Mouse (Mus musculus) Patski (cell line): ENCODE measurements around the gene Ammecr1. TPM values are rescaled to one million over a fixed set of nuclear protein-coding genes. Genes with fewer than 3 reads are reported as not detected.

Experiments
- ATAC-seq: fragments of 100-300 bp; one replicate; pipeline ENCODE4 v1.8.0; 2021
- CTCF ChIA-PET: fragments of 350-600 bp; sonication (Branson Sonifier 250); formaldehyde crosslinking; loops from one replicate; lab custom pipeline; 2022; ENCODE audit warnings: inconsistent platforms; lab: Charles Lee
- POLR2A ChIA-PET: fragments of 350-600 bp; sonication (Branson Sonifier 250); formaldehyde crosslinking; loops from one replicate; lab custom pipeline; 2022; ENCODE audit warnings: antibody characterized with exemption, inconsistent platforms; lab: Charles Lee
- DNase-seq: peaks from one replicate; pipeline ENCODE4 v3.0.0-alpha.2; 2011; ENCODE audit warnings: low read depth, low spot score
- H3K27me3 ChIP-seq: fragments of 371-371 bp; one replicate; pipeline ENCODE4 v1.5.1; 2021
- CTCF ChIP-seq: fragments of 100-300 bp; IDR thresholded peaks from one replicate; pipeline ENCODE4 v1.5.1; 2021
- in situ Hi-C: fragments of 300-500 bp; cut with MboI; formaldehyde crosslinking; loops from 3 replicates; pipeline ENCODE4 v1.11.1; 2018; ENCODE audit warnings: low pct_unique_long_range_greater_than_20kb, mixed read lengths
- polyA plus RNA-seq: library from polyadenylated mRNA; unstranded; gene quantifications from one replicate; pipeline ENCODE4 v1.2.3, GENCODE M21; 2021

Gene Ammecr1
- polyA plus RNA-seq, 1 experiment from 2014 or later: 12.6 TPM

DNA sequence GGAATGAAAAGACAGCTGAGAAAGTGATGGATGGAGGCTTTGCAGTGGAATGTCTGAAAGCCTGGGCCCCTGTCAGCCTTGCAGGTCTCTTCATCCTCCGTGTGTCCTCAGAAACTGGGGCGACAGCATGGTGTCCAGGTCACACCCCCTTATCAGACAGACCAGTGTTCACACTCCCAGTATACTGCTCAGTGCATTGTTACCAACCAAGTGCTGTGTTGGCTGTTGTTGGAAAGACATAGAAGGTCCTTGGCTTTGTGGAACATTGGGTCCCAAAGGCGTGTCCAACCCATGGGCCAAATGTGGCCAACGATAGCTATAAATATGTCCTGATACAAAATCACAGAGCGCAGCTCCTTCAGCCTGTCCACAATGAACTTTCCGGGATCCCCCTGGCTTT is 136.0 kb downstream of the Ammecr1 start:
- ChIA-PET CTCF (interaction anchor here (1.2 kb wide), 1 partner anchor 9 kb away, joined by 3 read pairs; no protein-coding TSS in a partner anchor), POLR2A (no interaction called here)
- peaks cover 4% of the 10 kb centered on the region for H3K27me3 ChIP-seq
- no peak for TF ChIP-seq CTCF
- DNase-seq (no peak), ATAC-seq (no peak)
- in situ Hi-C loops: no loop called here

DNA sequence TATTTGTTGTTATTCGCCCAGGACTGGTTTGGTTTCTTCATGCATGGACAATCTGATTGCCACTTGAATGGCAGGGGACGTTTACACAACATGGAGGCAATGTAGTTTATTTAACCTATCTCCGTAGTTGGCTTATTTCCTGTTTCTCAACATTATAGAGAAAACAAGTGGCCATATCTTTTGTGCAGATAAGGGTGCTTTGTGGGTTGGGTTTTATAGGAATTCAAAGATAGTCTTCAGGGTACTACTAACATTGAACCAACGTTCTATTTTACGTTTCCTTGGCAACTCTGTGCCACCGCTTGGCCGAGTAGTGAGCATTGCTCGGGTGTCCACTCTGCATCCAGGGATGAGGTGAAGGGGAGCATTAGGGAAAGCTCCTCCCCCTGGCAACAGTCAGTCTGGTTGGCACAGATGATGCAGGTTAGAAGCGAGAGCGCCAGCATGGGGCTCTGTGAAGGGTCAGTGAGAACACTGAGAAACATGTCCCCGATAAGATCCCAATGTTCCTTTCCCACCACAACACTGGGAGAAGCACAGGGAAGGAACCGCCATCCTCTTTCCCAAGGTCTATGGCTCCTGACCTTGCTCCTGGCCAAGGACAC is 136.6 kb downstream of the Ammecr1 start:
- TF ChIP-seq CTCF: no peak
- in situ Hi-C loops: loop anchor here (10.0 kb wide), 2 partner anchors 125 to 615 kb away; no protein-coding TSS in a partner anchor
- CTCF ChIA-PET: interaction anchor here (1.2 kb wide), 1 partner anchor 8 kb away, joined by 3 read pairs; no protein-coding TSS in a partner anchor
- ATAC-seq (no peak), DNase-seq (no peak)
- peaks cover 4% of the 10 kb centered on the region for H3K27me3 ChIP-seq
- POLR2A ChIA-PET: no interaction called here

DNA sequence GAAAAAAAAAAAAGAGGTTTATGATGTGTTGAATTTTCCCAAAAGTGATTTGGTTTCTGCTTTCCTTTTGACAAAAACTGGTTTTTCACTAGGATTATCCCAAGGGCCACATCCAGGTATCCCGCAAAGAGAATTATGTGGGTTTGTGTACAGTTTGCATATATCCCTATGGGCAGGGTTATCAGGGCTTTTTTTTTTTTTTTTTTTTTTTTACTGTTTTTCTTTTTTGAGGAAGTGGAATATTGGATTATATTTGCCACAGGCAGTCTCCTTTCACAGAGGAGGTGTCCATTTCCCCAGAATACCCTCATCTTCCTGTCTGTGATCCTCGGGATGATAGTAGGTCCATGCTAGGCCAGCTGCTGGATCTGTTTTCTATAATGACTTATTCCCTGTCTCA is 137.3 kb downstream of the Ammecr1 start:
- peaks cover 4% of the 10 kb centered on the region for H3K27me3 ChIP-seq
- in situ Hi-C loops: loop anchor here (10.0 kb wide), 2 partner anchors 126 to 616 kb away; no protein-coding TSS in a partner anchor
- no peak for ATAC-seq

DNA sequence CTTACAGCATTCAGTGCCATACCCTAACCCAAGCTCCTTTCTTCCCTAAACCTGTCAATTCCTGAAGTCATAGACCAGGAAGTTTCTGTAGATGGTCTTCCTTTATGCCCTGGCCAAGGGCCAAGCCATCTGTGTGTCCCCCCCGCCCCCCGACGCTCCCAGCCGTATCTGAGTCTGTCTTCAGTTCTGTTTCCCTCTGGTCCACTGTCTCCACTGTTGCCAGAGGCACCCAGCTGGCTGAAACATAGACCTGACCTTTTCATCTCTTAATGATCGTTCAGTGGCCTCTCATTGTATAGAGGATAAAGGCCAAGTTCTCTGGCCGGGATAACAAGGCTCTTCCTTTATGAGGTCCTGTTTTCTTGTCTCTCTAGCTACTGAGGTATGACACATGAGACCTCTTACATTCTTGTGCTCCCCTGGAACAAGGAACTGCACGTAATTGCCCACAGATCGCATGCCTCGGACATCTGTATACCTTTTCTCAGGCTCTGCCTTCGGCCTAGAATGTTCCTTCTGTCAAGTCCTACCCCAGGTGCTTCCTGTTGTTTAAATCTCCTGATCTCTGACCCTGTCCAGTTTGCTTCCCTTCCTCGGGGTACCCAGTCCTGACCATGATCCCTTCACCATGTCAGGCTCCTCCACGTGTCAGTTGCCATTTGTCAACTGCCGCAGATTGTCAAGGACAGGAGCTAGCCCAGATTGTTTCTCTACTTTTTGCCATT is 138.2 kb downstream of the Ammecr1 start:
- ATAC-seq (no peak), DNase-seq (no peak)
- POLR2A ChIA-PET: interaction anchor here (0.6 kb wide), 1 partner anchor 140 kb away, joined by 5 read pairs; no protein-coding TSS in a partner anchor
- CTCF ChIA-PET: interaction anchor here (1.0 kb wide), 2 partner anchors 117 to 227 kb away, joined by 3 read pairs; no protein-coding TSS in a partner anchor
- peaks cover 4% of the 10 kb centered on the region for H3K27me3 ChIP-seq
- in situ Hi-C loops: loop anchor here (10.0 kb wide), 2 partner anchors 126 to 616 kb away; no protein-coding TSS in a partner anchor
- TF ChIP-seq CTCF: no peak

More for the DNA sequence above, 137.3 kb downstream of the Ammecr1 start:
- no peak for DNase-seq
- ChIA-PET POLR2A (no interaction called here), CTCF (no interaction called here)
- no peak for TF ChIP-seq CTCF

DNA sequence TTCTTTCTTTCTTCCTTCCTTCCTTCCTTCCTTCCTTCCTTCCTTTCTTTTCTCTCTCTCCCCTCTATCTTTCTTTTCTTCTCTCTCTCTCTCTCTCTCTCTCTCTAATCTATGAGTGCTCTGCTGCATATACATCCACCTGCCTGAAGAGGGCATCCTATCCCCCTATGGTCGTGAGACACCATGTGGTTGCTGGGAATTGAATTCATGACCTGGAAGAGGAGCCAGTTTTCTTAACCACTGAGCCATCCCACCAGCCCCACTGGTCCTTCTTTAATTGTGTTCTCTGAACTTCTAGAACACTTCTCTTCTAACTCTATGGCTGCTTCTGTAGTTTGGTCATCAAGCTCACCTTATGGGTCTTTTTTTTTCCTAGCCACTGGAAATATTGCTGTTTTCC is 138.9 kb downstream of the Ammecr1 start:
- ATAC-seq (no peak), DNase-seq (no peak)
- in situ Hi-C loops: loop anchor here (10.0 kb wide), 2 partner anchors 127 to 617 kb away; no protein-coding TSS in a partner anchor
- H3K27me3 ChIP-seq: peaks cover 4% of the 10 kb centered on the region
- no peak for TF ChIP-seq CTCF
- POLR2A ChIA-PET: no interaction called here
- CTCF ChIA-PET: interaction anchor here (1.0 kb wide), 2 partner anchors 118 to 227 kb away, joined by 3 read pairs; no protein-coding TSS in a partner anchor

DNA sequence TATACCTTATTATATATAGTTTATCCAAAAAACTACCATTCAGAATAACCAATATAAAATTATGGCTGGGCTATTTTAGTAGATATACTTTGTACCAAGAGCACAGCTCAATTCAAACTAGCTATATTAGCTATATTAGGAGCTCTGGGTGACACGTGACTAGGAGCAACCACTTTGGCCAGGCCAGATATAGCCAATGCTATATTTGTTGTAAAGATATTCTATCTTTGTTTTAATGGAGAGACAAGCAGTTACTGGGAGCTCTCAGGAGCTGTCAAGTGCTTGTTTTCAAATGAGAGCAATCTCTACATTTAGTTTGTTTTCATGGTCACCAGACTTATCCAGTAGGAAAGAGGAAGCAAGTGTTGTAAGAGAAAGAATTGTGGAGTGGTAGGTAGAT is 141.2 kb downstream of the Ammecr1 start:
- CTCF ChIA-PET: interaction anchor here (0.9 kb wide), 1 partner anchor 227 kb away, joined by 4 read pairs; no protein-coding TSS in a partner anchor
- no peak for TF ChIP-seq CTCF
- no peak for ATAC-seq
- POLR2A ChIA-PET: no interaction called here
- in situ Hi-C loops: loop anchor here (10.0 kb wide), 2 partner anchors 129 to 619 kb away; no protein-coding TSS in a partner anchor
- DNase-seq: no peak
- H3K27me3 ChIP-seq: peaks cover 4% of the 10 kb centered on the region

DNA sequence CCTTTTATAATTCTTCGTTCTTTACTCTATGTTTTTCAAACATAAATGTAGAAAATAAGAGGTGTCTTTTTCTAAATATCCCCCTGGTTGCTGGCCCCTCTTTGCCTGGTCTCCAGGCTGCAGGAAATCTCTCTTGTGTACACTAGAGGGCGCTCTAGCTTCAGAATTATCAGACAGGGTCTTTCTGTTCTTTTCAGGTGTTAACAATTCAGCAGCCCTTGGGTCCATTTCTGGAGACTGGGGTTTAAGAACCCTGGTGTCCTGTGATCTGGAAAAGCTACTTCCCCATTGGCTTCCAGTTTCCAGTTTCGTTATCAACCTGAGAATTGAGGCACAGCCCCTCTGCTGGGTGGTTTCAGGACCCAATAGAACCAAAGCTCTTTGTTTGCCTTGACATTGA is 144.7 kb downstream of the Ammecr1 start:
- DNase-seq: no peak

DNA sequence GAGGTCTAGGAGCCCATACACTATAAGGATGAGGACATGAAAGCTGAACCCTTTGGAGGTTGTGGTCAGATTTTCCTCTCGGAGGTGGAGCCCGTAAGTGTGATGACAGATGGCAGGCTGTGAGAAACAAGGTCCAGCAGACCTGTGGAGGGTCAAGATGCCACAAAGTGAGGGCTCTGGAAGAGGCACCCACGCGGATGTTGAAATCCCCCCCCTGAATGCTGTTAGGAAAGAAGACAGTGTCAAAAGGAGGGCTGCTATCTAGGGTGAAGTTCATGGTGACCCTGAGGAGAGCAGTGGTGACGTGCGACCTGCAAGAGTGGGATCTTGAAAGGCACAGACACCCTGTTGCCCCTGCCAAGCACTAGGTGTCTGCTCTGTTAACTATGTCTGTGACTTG is 145.3 kb downstream of the Ammecr1 start:
- no peak for TF ChIP-seq CTCF
- in situ Hi-C loops: loop anchor here (5.0 to 10.0 kb wide), 3 partner anchors 134 to 624 kb away; no protein-coding TSS in a partner anchor
- DNase-seq (no peak), ATAC-seq (no peak)
- ChIA-PET CTCF (interaction anchor here (1.0 to 2.0 kb wide), 6 partner anchors 9 to 237 kb away, joined by 3 to 10 read pairs (median 4); no protein-coding TSS in a partner anchor), POLR2A (no interaction called here)
- H3K27me3 ChIP-seq: peaks cover 2% of the 10 kb centered on the region

More for the DNA sequence above, 144.7 kb downstream of the Ammecr1 start:
- in situ Hi-C loops: loop anchor here (5.0 to 10.0 kb wide), 3 partner anchors 133 to 623 kb away; no protein-coding TSS in a partner anchor
- ChIA-PET POLR2A (no interaction called here), CTCF (interaction anchor here (0.8 to 2.0 kb wide), 13 partner anchors 9 to 238 kb away, joined by 3 to 10 read pairs (median 3); no protein-coding TSS in a partner anchor)
- no peak for ATAC-seq
- TF ChIP-seq CTCF: peak; percentile 70
- peaks cover 4% of the 10 kb centered on the region for H3K27me3 ChIP-seq

DNA sequence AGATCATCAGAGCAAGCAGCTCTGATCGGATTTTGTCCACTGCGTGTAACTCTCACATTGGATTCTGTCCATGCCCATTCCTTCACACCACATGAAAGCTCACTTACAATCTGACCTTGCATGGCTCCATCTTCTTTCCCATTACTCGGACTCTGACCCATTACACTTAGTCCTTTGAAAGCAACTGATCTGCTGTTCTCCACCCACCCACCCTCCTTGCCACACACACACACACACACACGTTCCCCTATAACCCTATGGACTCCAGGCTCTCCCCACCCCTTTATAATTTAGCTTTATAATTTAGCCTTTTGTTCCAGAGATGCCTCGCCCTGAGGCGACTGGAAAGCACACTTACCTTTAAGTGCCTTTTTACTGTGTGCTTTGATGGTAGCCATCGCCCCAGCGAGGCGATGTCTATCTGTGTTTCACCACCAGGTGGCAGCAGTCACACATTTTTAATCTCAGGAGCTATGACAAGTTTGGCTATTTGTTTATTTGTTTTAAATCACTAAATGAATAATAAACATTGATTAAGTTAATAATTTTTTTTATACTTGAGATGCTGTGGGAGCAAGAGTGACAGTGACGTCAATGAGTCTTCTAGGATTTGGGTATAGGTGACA is 148.4 kb downstream of the Ammecr1 start:
- H3K27me3 ChIP-seq: no peaks in the 10 kb centered on the region
- ChIA-PET CTCF (interaction anchor here (1.0 to 3.2 kb wide), 9 partner anchors 15 to 246 kb away, joined by 3 to 11 read pairs (median 4); no protein-coding TSS in a partner anchor), POLR2A (no interaction called here)
- DNase-seq (no peak), ATAC-seq (no peak)
- in situ Hi-C loops: no loop called here
- peak; percentile 75 for TF ChIP-seq CTCF

DNA sequence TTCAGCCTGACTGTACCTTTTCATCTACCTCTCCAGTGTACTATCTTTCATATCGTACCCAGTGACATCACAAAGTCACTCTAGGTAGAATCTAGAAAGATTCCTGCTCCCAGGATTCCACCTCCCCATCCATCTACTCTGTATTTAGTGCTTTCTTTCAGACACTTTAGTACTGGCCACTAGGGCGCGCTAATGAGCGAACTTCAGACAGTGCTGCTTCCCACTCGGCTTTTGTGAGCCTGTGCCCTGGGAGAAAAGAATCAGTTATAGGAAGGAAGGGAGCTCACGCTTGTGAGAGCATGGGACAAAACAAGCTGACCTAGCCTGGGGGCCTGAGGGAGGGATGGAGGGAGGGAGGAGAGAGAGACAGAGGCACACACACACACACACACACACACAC is 153.4 kb downstream of the Ammecr1 start:
- H3K27me3 ChIP-seq: no peaks in the 10 kb centered on the region
- ChIA-PET CTCF (interaction anchor here (1.1 to 2.3 kb wide), 4 partner anchors 9 to 252 kb away, joined by 3 to 7 read pairs (median 4); no protein-coding TSS in a partner anchor), POLR2A (no interaction called here)
- no peak for ATAC-seq
- in situ Hi-C loops: no loop called here
- peak; percentile 68 for TF ChIP-seq CTCF
- no peak for DNase-seq
